Mouse (Mus musculus): ENCODE results near the gene Nrg3.
"Not testable (repeated sequence)": the region's sequence is repeated elsewhere in the genome, so short reads cannot be mapped to it uniquely, and the experiment has no call there.

GRCm38 (mm10) chr14:38322841-38323240 lies 1150.0 kb downstream of the Nrg3 start:
- TF ChIP-seq EP300 (IDR thresholded peaks at IDR 0.05; ENCODE audit: low read depth in 1 of 2, low read length in 2 of 2); CTCF (IDR thresholded peaks at IDR 0.05 in 2 of 3, conservative IDR thresholded peaks at IDR 0.05 in 1 of 3; ENCODE audit: control insufficient read depth in 1 of 3, insufficient read depth in 1 of 3, low read depth in 2 of 3, low read length in 3 of 3, poor library complexity in 1 of 3, severe bottlenecking in 1 of 3); MAZ (IDR thresholded peaks at IDR 0.05; ENCODE audit: low read depth, low read length); JUND (IDR thresholded peaks at IDR 0.05; ENCODE audit: low read depth, low read length); ZNF384 (IDR thresholded peaks at IDR 0.05; ENCODE audit: low read depth, low read length); GATA1 (IDR thresholded peaks at IDR 0.05; ENCODE audit: low read depth, low read length); USF1 (IDR thresholded peaks at IDR 0.05; ENCODE audit: low read depth, low read length); BHLHE40 (IDR thresholded peaks at IDR 0.05; ENCODE audit: borderline replicate concordance, low read depth, low read length): not testable (repeated sequence)

Measured in MEL (cell line).